Mouse (Mus musculus) olfactory bulb, adult 2 months (tissue): ENCODE results near the gene Chac1.

ENCODE experiments used
- CTCF ChIP-seq: fragments of 200-500 bp; IDR thresholded peaks from 2 replicates; pipeline ENCODE4 v1.5.1; 2012; ENCODE audit warnings: low read depth, mild to moderate bottlenecking, low read length, moderate library complexity; ENCODE audit not compliant: insufficient read depth
- POLR2A ChIP-seq: fragments of 200-500 bp; IDR thresholded peaks from 2 replicates; pipeline ENCODE4 v1.6.1; 2012; ENCODE audit warnings: mild to moderate bottlenecking, low read depth, low read length, moderate library complexity; ENCODE audit not compliant: insufficient read depth

DNA sequence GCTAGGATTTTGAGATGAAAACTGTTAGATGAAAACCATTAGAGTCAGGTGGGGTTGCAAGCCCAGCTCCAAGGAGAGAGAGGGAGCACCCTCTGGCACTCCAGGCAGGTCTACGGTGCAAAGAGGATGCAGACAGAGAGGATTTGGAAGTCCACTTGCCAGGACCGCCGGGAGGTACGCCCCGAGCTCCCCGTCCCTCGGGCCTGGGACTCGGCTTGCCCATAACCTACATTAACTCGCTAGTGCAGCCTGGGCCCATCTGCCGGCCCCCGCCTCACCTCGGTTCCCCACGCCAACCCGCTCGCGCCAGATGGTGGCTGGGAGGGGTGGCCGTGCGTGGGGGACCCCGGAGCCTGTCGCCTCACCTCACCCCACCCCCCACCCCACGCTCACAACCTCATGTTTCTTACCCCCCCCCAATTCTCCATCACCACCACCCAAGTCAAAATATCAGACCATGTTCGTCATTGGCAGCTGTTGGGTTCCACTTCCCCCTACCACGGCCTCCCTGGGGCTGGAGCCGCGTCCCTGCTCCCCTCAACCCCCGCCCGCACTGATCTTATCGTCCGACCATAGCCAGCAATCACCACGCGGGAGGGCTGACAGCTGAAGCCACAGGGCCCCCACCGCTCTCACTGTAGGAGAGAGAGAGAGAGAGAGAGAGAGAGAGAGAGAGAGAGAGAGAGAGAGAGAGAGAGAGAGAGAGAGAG lies 27.0 kb upstream of the Chac1 start:
- TF ChIP-seq CTCF (no peak), POLR2A (no peak)
